Comparison of ENCODE assay signal across 23 mouse cellular contexts in genomic region chr11:12396196-12396595, GRCm38 (mm10).
DNase-seq lines count a peak whose midpoint lies in the region; ATAC-seq and TF ChIP-seq lines count a peak whose summit lies in the region.
"Had no signal": no experiment of that assay in that cellular context is flagged by ENCODE, and none has a peak within 500 bp of the region (broad histone marks: within the 10 kb centered on the region; RNA-seq: fewer than 3 reads in every experiment).

No protein-coding gene starts in this region.

- TF ChIP-seq CTCF in Patski (IDR thresholded peaks at IDR 0.05), result no peak

- peak overlapping the region in 1 of 2 experiments; percentile 45; a peak in 1 of 4 replicates for H3K27ac ChIP-seq in heart, embryonic 14.5 days (replicated peaks in 1 of 2; ENCODE audit: control insufficient read depth in 1 of 2, insufficient read depth in 1 of 2, low read depth in 2 of 2, low read length in 2 of 2)
- no peak overlapping the region for H3K27ac ChIP-seq in embryonic facial prominence, embryonic 14.5 days (replicated peaks; ENCODE audit: low read depth, low read length)
- H3K27ac ChIP-seq in liver, embryonic 12.5 days, result no peak overlapping the region
- H3K27ac ChIP-seq in kidney, embryonic 15.5 days, result no peak overlapping the region
- H3K27ac ChIP-seq: forebrain, embryonic 13.5 days; limb, embryonic 12.5 days; liver, embryonic 15.5 days; midbrain, embryonic 13.5 days; stomach, embryonic 15.5 days had no signal

- H3K4me1 ChIP-seq in heart, embryonic 14.5 days (ENCODE audit: control insufficient read depth in 2 of 2, insufficient read depth in 2 of 2, low read length in 2 of 2), result peaks cover 17 to 26% of the 10 kb centered on the region in 2 experiments
- H3K4me1 ChIP-seq in embryonic facial prominence, embryonic 14.5 days (ENCODE audit: control insufficient read depth, insufficient read depth, low read length), result peaks cover 3% of the 10 kb centered on the region; the same call in 1 of the 2 replicates
- H3K4me1 ChIP-seq in liver, embryonic 12.5 days, result no peaks in the 10 kb centered on the region
- H3K4me1 ChIP-seq in kidney, embryonic 15.5 days, result no peaks in the 10 kb centered on the region
- H3K4me1 ChIP-seq: forebrain, embryonic 13.5 days; limb, embryonic 12.5 days; liver, embryonic 15.5 days; midbrain, embryonic 13.5 days; stomach, embryonic 15.5 days had no signal

- no peak overlapping the region for H3K9ac ChIP-seq in heart, embryonic 14.5 days (ENCODE audit: low read length)
- no peak overlapping the region for H3K9ac ChIP-seq in embryonic facial prominence, embryonic 14.5 days (ENCODE audit: low read depth, low read length)
- no peak overlapping the region for H3K9ac ChIP-seq in liver, embryonic 12.5 days
- H3K9ac ChIP-seq in kidney, embryonic 15.5 days, result no peak overlapping the region
- H3K9ac ChIP-seq: forebrain, embryonic 13.5 days; limb, embryonic 12.5 days; liver, embryonic 15.5 days; midbrain, embryonic 13.5 days; stomach, embryonic 15.5 days had no signal

- POLR2A ChIA-PET in Patski (lab: Charles Lee), result no interaction called here

- H3K9me3 ChIP-seq in heart, embryonic 14.5 days (ENCODE audit: control insufficient read depth, low read length), result no peaks in the 10 kb centered on the region
- H3K9me3 ChIP-seq in embryonic facial prominence, embryonic 14.5 days (ENCODE audit: control insufficient read depth, low read length), result no peaks in the 10 kb centered on the region
- no peaks in the 10 kb centered on the region for H3K9me3 ChIP-seq in liver, embryonic 12.5 days (replicated peaks)
- no peaks in the 10 kb centered on the region for H3K9me3 ChIP-seq in kidney, embryonic 15.5 days (replicated peaks)
- H3K9me3 ChIP-seq: forebrain, embryonic 13.5 days; limb, embryonic 12.5 days; liver, embryonic 15.5 days; midbrain, embryonic 13.5 days; stomach, embryonic 15.5 days had no signal

- peak; percentile 35 for DNase-seq in embryo, embryonic 10 days (ENCODE audit: low spot score)
- no peak for DNase-seq in embryo, embryonic 9.5 days (ENCODE audit: extremely low spot score)
- no peak for DNase-seq in heart, adult 8-10 months (ENCODE audit: low spot score)
- no peak for DNase-seq in Patski (ENCODE audit: low read depth, low spot score)
- peak; percentile 49 for DNase-seq in embryonic facial prominence, embryonic 14.5 days (ENCODE audit: low spot score)
- DNase-seq: adrenal gland, adult 2 months; cerebellum, adult 8-10 months; heart, postnatal 10 days; kidney, postnatal 4 days; layer of hippocampus, adult 9-11 months; thymus, adult 18-20 months had no signal

- no peak for ATAC-seq in heart, embryonic 14.5 days (ENCODE audit: insufficient number of reproducible peaks, insufficient read depth, low FRiP score, low read depth)
- ATAC-seq in Patski, result peak; percentile 46
- peak; percentile 79; the same call in 1 of the 2 replicates for ATAC-seq in embryonic facial prominence, embryonic 14.5 days (ENCODE audit: low read depth)
- no peak for ATAC-seq in liver, embryonic 12.5 days
- no peak for ATAC-seq in kidney, embryonic 15.5 days (replicated peaks; ENCODE audit: low FRiP score)
- ATAC-seq: CD4-positive, CD25-positive, alpha-beta regulatory T cell, adult 4 months; forebrain, embryonic 13.5 days; hindbrain, embryonic 16.5 days; intestine, embryonic 16.5 days; lung, postnatal 0 days; midbrain, embryonic 13.5 days had no signal

- no peak overlapping the region for H3K4me3 ChIP-seq in heart, embryonic 14.5 days (ENCODE audit: control insufficient read depth in 1 of 2, insufficient read depth in 1 of 2, low read depth in 1 of 2, low read length in 2 of 2)
- no peak overlapping the region for H3K4me3 ChIP-seq in embryonic facial prominence, embryonic 14.5 days (ENCODE audit: low read depth, low read length)
- H3K4me3 ChIP-seq in liver, embryonic 12.5 days, result no peak overlapping the region
- H3K4me3 ChIP-seq in kidney, embryonic 15.5 days (replicated peaks), result no peak overlapping the region
- H3K4me3 ChIP-seq: forebrain, embryonic 13.5 days; limb, embryonic 12.5 days; liver, embryonic 15.5 days; midbrain, embryonic 13.5 days; stomach, embryonic 15.5 days had no signal

- in situ Hi-C loops in Patski (cut with MboI; ENCODE audit: low pct_unique_long_range_greater_than_20kb), result no loop called here

- H3K27me3 ChIP-seq in heart, embryonic 14.5 days (ENCODE audit: control insufficient read depth, insufficient read depth, low read length), result no peaks in the 10 kb centered on the region
- H3K27me3 ChIP-seq in Patski, result no peaks in the 10 kb centered on the region
- H3K27me3 ChIP-seq in embryonic facial prominence, embryonic 14.5 days (replicated peaks; ENCODE audit: control insufficient read depth, insufficient read depth, low read length), result no peaks in the 10 kb centered on the region
- no peaks in the 10 kb centered on the region for H3K27me3 ChIP-seq in liver, embryonic 12.5 days (replicated peaks)
- no peaks in the 10 kb centered on the region for H3K27me3 ChIP-seq in kidney, embryonic 15.5 days
- H3K27me3 ChIP-seq: forebrain, embryonic 13.5 days; limb, embryonic 12.5 days; liver, embryonic 15.5 days; midbrain, embryonic 13.5 days; stomach, embryonic 15.5 days had no signal

- H3K4me2 ChIP-seq in heart, embryonic 14.5 days (ENCODE audit: low read length), result peak overlapping the region; percentile 4; the same call in 1 of the 2 replicates
- H3K4me2 ChIP-seq in embryonic facial prominence, embryonic 14.5 days (ENCODE audit: low read depth, low read length), result no peak overlapping the region
- H3K4me2 ChIP-seq in liver, embryonic 12.5 days, result no peak overlapping the region
- H3K4me2 ChIP-seq in kidney, embryonic 15.5 days, result no peak overlapping the region
- H3K4me2 ChIP-seq: forebrain, embryonic 13.5 days; limb, embryonic 12.5 days; liver, embryonic 15.5 days; midbrain, embryonic 13.5 days; stomach, embryonic 15.5 days had no signal

- no peaks in the 10 kb centered on the region for H3K36me3 ChIP-seq in heart, embryonic 14.5 days (ENCODE audit: control insufficient read depth, insufficient read depth, low read length)
- no peaks in the 10 kb centered on the region for H3K36me3 ChIP-seq in embryonic facial prominence, embryonic 14.5 days (ENCODE audit: control insufficient read depth, insufficient read depth, low read length)
- H3K36me3 ChIP-seq in liver, embryonic 12.5 days, result no peaks in the 10 kb centered on the region
- no peaks in the 10 kb centered on the region for H3K36me3 ChIP-seq in kidney, embryonic 15.5 days
- H3K36me3 ChIP-seq: limb, embryonic 12.5 days; liver, embryonic 15.5 days; midbrain, embryonic 13.5 days; stomach, embryonic 15.5 days had no signal

- CTCF ChIA-PET in Patski (lab: Charles Lee), result interaction anchor here (0.7 to 2.1 kb wide), 6 partner anchors 10 to 22 kb away, joined by 3 to 6 read pairs (median 4); no protein-coding TSS in a partner anchor

Comparison
In these comparisons a context has a peak if more than half of its experiments do, and no peak if none do; other contexts are left out.
1. DNase-seq: peak in embryo, embryonic 10 days (single experiment) and embryonic facial prominence, embryonic 14.5 days (single experiment); none in embryo, embryonic 9.5 days (single experiment), heart, adult 8-10 months (single experiment) and Patski (single experiment).
2. ATAC-seq: peak in Patski (single experiment) and embryonic facial prominence, embryonic 14.5 days (single experiment); none in heart, embryonic 14.5 days (single experiment), liver, embryonic 12.5 days (single experiment) and kidney, embryonic 15.5 days (single experiment).